Mouse (Mus musculus): ENCODE measurements around the gene Dnaaf5.

Dnaaf5 gene

GRCm38 (mm10) chr5:139149681-139150602 lies at the start of gene Dnaaf5, which contains the start of gene Prkar1b:
Gene Dnaaf5, plus strand, starts transcription at chr5:139150223.
Gene Prkar1b, minus strand, starts transcription at chr5:139150001.
- peak; percentile 98 for DNase-seq

GRCm38 (mm10) chr5:139101783-139102182 lies 48.2 kb upstream of the Dnaaf5 start:
- no peak for DNase-seq

GRCm38 (mm10) chr5:139107815-139108214 lies 42.2 kb upstream of the Dnaaf5 start:
- no peak for DNase-seq

GRCm38 (mm10) chr5:139110140-139110855 lies 39.7 kb upstream of the Dnaaf5 start:
- DNase-seq: no peak

GRCm38 (mm10) chr5:139111991-139112390 lies 38.0 kb upstream of the Dnaaf5 start:
- no peak for DNase-seq

- no peak for DNase-seq
These were observed 37.6 kb upstream of the Dnaaf5 start for GRCm38 (mm10) chr5:139112418-139112817.

- DNase-seq: no peak
These were observed 35.1 kb upstream of the Dnaaf5 start for GRCm38 (mm10) chr5:139114876-139115275.

- DNase-seq: no peak
These were observed 34.5 kb upstream of the Dnaaf5 start for GRCm38 (mm10) chr5:139115507-139115906.

- DNase-seq: peak; percentile 16 to 71
These were observed 31.7 kb upstream of the Dnaaf5 start for GRCm38 (mm10) chr5:139118139-139118960.

- DNase-seq: no peak
These were observed 31.1 kb upstream of the Dnaaf5 start for GRCm38 (mm10) chr5:139118961-139119276.

- no peak for DNase-seq
These were observed 24.3 kb upstream of the Dnaaf5 start for GRCm38 (mm10) chr5:139125717-139126116.

GRCm38 (mm10) chr5:139128476-139129065 lies 21.5 kb upstream of the Dnaaf5 start:
- DNase-seq: no peak

- no peak for DNase-seq
These were observed 20.9 kb upstream of the Dnaaf5 start for GRCm38 (mm10) chr5:139129078-139129477.

- peak in 1 of 2 experiments; percentile 35 for DNase-seq
These were observed 20.4 kb upstream of the Dnaaf5 start for GRCm38 (mm10) chr5:139129572-139130151.

- DNase-seq: no peak
These were observed 19.7 kb upstream of the Dnaaf5 start for GRCm38 (mm10) chr5:139130351-139130750.

- DNase-seq: no peak
These were observed 15.5 kb upstream of the Dnaaf5 start for GRCm38 (mm10) chr5:139134501-139134900.

- no peak for DNase-seq
These were observed 13.7 kb upstream of the Dnaaf5 start for GRCm38 (mm10) chr5:139136341-139136740.

- DNase-seq: no peak
These were observed 12.8 kb upstream of the Dnaaf5 start for GRCm38 (mm10) chr5:139137176-139137575.

- peak; percentile 13 to 68 for DNase-seq
These were observed 11.6 kb upstream of the Dnaaf5 start for GRCm38 (mm10) chr5:139138261-139138925.

- no peak for DNase-seq
These were observed 11.0 kb upstream of the Dnaaf5 start for GRCm38 (mm10) chr5:139138926-139139472.

GRCm38 (mm10) chr5:139140589-139140988 lies 9.4 kb upstream of the Dnaaf5 start:
- no peak for DNase-seq

Measured in lung, postnatal 4 days (tissue).